Mouse (Mus musculus) C2C12 (cell line): Measurements from ENCODE around the gene Esyt3. TPM values are rescaled to one million over a fixed set of nuclear protein-coding genes. Genes with fewer than 3 reads are reported as not detected.

Experiments
- H3K27me3 ChIP-seq: one replicate; pipeline ENCODE4 v1.6.1; 2011; ENCODE audit not compliant: control insufficient read depth, insufficient read depth, insufficient read length
- H3K36me3 ChIP-seq: one replicate; pipeline ENCODE4 v1.6.1; 2011; ENCODE audit not compliant: control insufficient read depth, insufficient read depth
- H3K4me3 ChIP-seq: one replicate; pipeline ENCODE4 v1.5.1; 2011; ENCODE audit warnings: mild to moderate bottlenecking, control low read depth; ENCODE audit not compliant: poor library complexity, insufficient read depth, severe bottlenecking
- H3K79me2 ChIP-seq: one replicate; pipeline ENCODE4 v1.6.1; 2011; ENCODE audit not compliant: control insufficient read depth, insufficient read depth
- H3K79me3 ChIP-seq: one replicate; pipeline ENCODE4 v1.6.1; 2011; ENCODE audit warnings: low read depth, control low read depth
- H3ac ChIP-seq: one replicate; pipeline ENCODE3; 2011; ENCODE audit warnings: low read depth; ENCODE audit not compliant: control insufficient read depth, insufficient read length
- CEBPB ChIP-seq: IDR thresholded peaks from one replicate; pipeline ENCODE4 v1.6.1; 2011; ENCODE audit warnings: low read depth, mild to moderate bottlenecking, control low read depth, moderate library complexity
- CTCF ChIP-seq: IDR thresholded peaks from one replicate; pipeline ENCODE4 v1.5.1; 2011; ENCODE audit not compliant: control insufficient read depth, insufficient read depth, insufficient read length
- FOSL1 ChIP-seq: IDR thresholded peaks from one replicate; pipeline ENCODE4 v1.8.0; 2011; ENCODE audit warnings: mild to moderate bottlenecking, low read length; ENCODE audit not compliant: poor library complexity, insufficient read depth, severe bottlenecking
- MAX ChIP-seq: IDR thresholded peaks from one replicate; pipeline ENCODE4 v1.6.1; 2011; ENCODE audit warnings: mild to moderate bottlenecking, control low read depth
- MYOD1 ChIP-seq: IDR thresholded peaks from one replicate; pipeline ENCODE4 v1.6.1; 2011; ENCODE audit warnings: low read depth; ENCODE audit not compliant: control insufficient read depth, insufficient read length
- MYOG ChIP-seq: IDR thresholded peaks from one replicate; pipeline ENCODE4 v1.6.1; 2011; ENCODE audit not compliant: control insufficient read depth, insufficient read length; ENCODE audit errors: extremely low read depth
- USF1 ChIP-seq: IDR thresholded peaks from one replicate; pipeline ENCODE4 v1.6.1; 2011; ENCODE audit warnings: low read depth, mild to moderate bottlenecking, control low read depth, moderate library complexity
- polyA plus RNA-seq: library from polyadenylated mRNA; unstranded; fragments of >200 nt; fragmentation: generic; extraction: Trizol; gene quantifications from one replicate; pipeline ENCODE4 v1.2.1, GENCODE M21; 2012; ENCODE audit warnings: missing spikeins

The Esyt3 gene
- polyA plus RNA-seq, 1 experiment, result not detected

GRCm38 (mm10) chr9:99353390-99353789 lies 5.0 kb downstream of the Esyt3 start:
- H3K4me3 ChIP-seq, result no peak overlapping the region
- H3K36me3 ChIP-seq, result no peaks in the 10 kb centered on the region
- no peaks in the 10 kb centered on the region for H3K79me3 ChIP-seq

DNA sequence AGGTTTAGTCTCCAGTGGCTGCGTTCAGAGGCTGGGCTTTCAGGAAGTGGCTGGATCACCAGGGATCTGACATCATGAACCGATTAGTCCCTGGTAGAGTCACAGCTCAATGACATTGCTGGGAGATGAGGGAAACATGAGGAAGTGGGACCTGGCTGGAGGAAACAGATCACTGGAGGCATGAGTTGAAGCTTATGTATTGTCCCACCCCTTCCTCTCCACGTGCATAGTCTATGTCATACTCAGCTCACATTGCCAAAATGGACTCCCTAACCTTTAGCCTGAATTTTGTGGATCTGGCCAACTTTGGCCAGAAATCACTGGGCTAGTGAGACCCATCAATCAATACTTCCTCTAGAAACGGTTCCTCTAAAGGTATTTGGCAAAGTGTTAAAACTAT lies 5.4 kb downstream of the Esyt3 start:
- no peak for TF ChIP-seq FOSL1
- no peak for TF ChIP-seq MYOD1
- TF ChIP-seq MYOG, result no peak
- no peak for TF ChIP-seq CEBPB
- no peak for TF ChIP-seq USF1
- TF ChIP-seq MAX, result no peak
- TF ChIP-seq CTCF, result no peak
- Histone ChIP-seq H3ac (no peak overlapping the region), H3K27me3 (peaks cover 9% of the 10 kb centered on the region), H3K4me3 (no peak overlapping the region), H3K79me3 (no peaks in the 10 kb centered on the region), H3K36me3 (no peaks in the 10 kb centered on the region), H3K79me2 (no peaks in the 10 kb centered on the region)

More at GRCm38 (mm10) chr9:99353390-99353789, 5.0 kb downstream of the Esyt3 start:
- no peaks in the 10 kb centered on the region for H3K79me2 ChIP-seq
- no peak overlapping the region for H3ac ChIP-seq
- TF ChIP-seq MYOG (no peak), CTCF (no peak), USF1 (no peak), FOSL1 (no peak), MAX (no peak), CEBPB (no peak), MYOD1 (no peak)
- peaks cover 14% of the 10 kb centered on the region for H3K27me3 ChIP-seq

- Histone ChIP-seq H3K36me3 (no peaks in the 10 kb centered on the region), H3ac (no peak overlapping the region), H3K27me3 (peaks cover 3% of the 10 kb centered on the region), H3K79me3 (no peaks in the 10 kb centered on the region), H3K79me2 (no peaks in the 10 kb centered on the region), H3K4me3 (no peak overlapping the region)
- TF ChIP-seq MYOG (no peak), CTCF (no peak), MYOD1 (no peak), CEBPB (no peak), MAX (no peak), USF1 (no peak), FOSL1 (no peak)
Measured at GRCm38 (mm10) chr9:99345351-99345792, 13.0 kb downstream of the Esyt3 start.

DNA sequence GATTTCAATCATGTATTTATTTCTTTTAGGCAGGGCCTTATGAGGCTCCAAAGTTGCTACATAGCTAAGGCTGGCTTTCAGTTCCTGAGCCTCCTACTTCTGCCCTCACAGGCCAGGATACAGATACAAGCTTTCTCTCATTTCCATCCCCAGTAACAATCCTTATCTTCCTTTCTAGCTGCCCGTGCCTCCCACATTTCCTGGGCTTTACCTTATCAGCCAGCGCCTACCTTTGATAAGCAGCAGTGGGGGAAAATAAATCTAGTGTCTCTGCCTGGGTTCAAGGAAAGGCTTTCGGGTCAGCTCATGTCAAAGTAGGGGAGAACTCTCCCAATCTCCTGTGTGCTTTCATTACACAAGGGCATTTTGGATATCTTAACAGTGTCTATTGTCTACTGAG lies 16.8 kb downstream of the Esyt3 start:
- H3K27me3 ChIP-seq, result no peaks in the 10 kb centered on the region
- no peak for TF ChIP-seq MAX
- no peak for TF ChIP-seq FOSL1
- TF ChIP-seq CTCF, result no peak
- no peaks in the 10 kb centered on the region for H3K79me3 ChIP-seq
- H3ac ChIP-seq, result no peak overlapping the region
- H3K36me3 ChIP-seq, result no peaks in the 10 kb centered on the region
- no peaks in the 10 kb centered on the region for H3K79me2 ChIP-seq
- no peak overlapping the region for H3K4me3 ChIP-seq

DNA sequence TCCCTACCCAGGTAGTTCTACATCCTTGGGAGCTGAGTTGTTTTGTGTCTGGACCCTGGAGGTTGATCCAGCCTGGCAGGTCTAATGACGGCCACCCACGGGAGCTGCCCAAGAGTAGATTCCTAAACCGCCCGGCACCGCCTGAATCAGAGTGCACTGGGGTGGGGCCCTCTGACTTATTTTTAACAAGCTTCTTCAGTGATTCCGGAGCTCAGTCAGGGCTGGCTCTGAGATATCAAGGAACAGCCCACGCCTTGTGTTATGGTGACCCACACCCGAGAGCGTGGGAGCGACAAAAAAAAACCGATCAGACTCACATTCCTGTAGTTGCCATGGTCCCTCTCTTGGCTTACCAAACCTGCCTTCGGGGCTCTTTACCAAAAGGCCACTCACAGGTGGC lies 18.2 kb downstream of the Esyt3 start:
- Histone ChIP-seq H3K4me3 (no peak overlapping the region), H3K79me3 (no peaks in the 10 kb centered on the region), H3ac (no peak overlapping the region), H3K36me3 (no peaks in the 10 kb centered on the region), H3K79me2 (no peaks in the 10 kb centered on the region), H3K27me3 (peaks cover 3% of the 10 kb centered on the region)
- TF ChIP-seq MYOD1, result no peak
- no peak for TF ChIP-seq CEBPB
- TF ChIP-seq CTCF, result no peak
- TF ChIP-seq USF1, result no peak
- TF ChIP-seq MAX, result no peak
- no peak for TF ChIP-seq FOSL1
- no peak for TF ChIP-seq MYOG

DNA sequence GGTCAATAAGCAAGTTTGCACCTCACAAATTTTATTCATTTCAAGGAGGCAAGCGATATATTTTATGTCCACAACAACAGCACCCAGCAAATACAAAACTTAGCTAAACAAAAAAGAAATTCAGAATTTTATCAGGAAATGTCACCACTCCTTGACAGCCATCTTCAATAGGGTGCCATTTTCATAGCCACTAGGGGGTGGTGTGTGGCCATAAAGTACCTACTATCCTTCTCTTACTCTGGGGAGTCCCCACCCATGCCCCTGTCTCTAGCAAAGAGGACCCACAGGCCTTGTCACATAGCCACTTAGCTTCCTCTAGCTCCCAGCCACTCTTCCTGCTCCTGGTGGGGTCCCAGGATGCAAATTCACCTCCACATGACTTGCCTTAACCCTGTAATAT lies 19.2 kb downstream of the Esyt3 start:
- no peak overlapping the region for H3K4me3 ChIP-seq
- H3K79me2 ChIP-seq, result no peaks in the 10 kb centered on the region
- no peaks in the 10 kb centered on the region for H3K36me3 ChIP-seq
- TF ChIP-seq MAX (no peak), FOSL1 (no peak), MYOG (no peak), USF1 (no peak), MYOD1 (no peak), CTCF (no peak), CEBPB (no peak)
- no peaks in the 10 kb centered on the region for H3K79me3 ChIP-seq
- H3ac ChIP-seq, result no peak overlapping the region
- peaks cover 5% of the 10 kb centered on the region for H3K27me3 ChIP-seq
